Mouse (Mus musculus) c-Kit-negative CD71-positive TER-119-positive erythroid progenitor cells, embryonic 14.5 days (primary cell): ENCODE results near the gene Erf.

Experiments
- DNase-seq: peaks from one replicate; pipeline ENCODE4 v3.0.0-alpha.2; 2013; ENCODE audit warnings: low read depth, low spot score

Erf gene

DNA sequence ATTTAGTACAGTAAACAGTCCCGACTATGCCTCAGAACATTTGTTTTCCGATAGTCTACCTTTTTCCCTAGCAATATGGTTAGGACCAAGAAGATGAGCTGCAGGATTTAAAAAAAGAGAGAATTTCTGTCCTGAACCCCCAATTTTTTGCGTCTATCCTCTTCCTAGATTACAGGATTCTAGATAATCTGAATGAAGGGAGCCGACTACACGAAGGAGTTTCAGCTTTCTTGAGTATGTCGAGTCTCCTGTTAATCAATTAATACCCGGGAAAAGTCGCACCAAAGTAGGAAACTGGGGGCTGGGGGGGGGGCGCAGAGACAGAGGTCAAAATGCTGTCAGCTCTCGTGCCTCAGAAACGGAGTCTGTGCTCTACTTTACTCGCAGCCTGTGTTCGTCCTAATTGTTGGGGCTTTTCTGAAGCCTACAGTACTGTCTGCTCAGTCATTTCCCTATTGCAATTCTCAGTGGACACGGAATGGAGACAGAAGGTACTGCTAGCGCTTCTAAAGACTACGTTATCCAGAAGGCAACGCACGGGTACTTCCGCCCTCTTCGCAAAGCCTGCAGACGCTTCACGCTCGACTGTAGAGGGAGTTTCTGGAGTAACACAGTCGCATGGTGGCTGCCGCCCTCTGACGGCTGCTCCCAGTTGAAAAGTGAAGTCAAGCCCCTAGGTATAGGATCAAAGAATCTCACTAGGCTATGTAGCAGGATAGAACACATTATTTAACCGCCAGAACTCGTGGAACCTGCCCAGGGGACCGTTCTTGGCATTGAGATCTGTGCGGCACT, 11.5 kb downstream of the Erf start:
- no peak for DNase-seq

DNA sequence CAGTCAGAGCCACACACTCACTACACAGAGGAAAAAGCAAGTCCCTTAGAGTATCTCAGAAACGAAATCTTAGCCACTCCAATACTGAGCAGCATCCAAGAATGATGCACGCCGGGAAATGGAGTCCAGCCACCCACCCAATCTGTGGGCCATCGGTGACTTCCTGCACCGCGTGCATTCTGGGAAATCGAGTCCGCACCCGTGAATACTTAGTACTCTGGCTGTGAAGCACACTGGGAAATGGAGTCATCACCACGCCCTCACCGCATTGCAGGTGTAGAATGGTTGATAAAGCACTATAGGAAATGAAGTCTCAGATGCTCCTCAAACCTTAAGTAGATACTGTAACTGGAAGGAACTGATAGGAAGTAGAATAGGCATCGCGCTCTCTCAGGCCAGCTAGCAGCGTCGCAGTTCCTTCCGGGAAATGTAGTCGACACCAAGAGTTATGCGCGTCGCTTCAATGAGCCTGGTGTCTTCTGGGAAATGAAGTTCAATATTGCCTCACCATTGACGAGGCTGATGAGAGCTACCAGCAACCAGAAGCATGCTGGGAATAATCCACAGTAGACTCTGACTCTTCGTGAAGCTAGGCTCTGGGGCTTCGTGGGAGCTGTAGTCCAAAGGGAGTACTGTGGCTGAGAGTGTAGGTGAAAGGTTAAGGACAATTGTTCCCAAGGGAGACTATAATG, 12.4 kb downstream of the Erf start:
- DNase-seq: peak; percentile 95

DNA sequence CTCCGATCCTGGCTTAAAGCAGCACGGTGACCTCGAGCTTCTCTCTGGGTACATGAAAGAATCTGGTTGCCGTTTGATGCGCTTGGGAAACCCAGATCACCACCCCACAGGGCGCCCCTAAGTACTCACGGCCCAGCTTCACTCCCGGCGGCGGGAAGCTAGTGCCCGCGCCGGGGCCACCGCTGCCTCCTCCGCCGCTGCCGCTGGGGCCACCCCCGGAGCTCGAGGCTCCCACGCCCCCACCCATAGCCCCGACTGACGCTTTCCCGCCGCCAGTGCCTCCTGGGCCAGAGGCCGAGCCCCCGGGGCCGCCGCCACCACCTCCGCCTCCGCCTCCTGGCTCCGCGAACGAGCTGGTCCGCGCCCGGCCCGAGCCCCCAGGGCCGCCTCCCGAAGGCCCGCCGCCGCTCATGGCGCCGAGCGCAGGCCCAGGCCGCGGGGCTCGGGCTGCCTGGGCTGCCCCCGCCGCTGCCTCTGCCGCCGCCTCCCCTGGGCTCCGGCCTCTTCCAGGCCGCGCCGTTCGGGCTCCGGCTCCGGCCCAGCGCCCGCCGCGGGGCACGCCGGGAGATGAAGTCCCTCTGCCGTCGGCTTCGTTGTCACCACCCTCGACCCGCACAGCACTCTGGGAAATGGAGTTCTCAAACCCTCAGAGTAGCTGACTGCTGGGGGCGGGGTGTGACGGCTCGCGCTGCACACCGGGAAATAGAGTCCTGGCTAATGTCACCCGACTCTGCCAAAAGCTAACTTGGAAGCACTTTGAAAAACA, 13.1 kb downstream of the Erf start, which contains the start of gene Gsk3a:
Gene Gsk3a, minus strand, starts transcription at position 603 of the 766 bp plus-strand sequence.
- DNase-seq: peak; percentile 97

DNA sequence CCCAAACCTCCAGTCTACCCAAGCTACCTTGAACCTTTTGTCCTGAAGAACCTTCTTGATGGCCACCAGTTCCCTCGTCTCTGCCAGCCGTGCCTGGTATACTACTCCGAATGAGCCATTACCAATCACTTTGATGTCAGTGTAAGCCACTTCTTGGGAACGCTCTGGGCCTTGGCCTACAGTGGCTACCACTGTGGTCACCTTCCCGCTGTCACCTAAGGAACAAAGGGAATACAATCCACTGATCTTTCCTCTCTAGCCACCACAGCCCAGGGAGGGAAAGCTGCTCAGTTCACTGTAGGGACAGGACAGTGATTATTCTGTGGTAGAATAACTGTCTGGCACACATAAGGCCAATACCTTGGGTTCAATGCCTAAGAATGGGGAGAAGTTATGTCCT, 15.0 kb downstream of the Erf start:
- DNase-seq: no peak

DNA sequence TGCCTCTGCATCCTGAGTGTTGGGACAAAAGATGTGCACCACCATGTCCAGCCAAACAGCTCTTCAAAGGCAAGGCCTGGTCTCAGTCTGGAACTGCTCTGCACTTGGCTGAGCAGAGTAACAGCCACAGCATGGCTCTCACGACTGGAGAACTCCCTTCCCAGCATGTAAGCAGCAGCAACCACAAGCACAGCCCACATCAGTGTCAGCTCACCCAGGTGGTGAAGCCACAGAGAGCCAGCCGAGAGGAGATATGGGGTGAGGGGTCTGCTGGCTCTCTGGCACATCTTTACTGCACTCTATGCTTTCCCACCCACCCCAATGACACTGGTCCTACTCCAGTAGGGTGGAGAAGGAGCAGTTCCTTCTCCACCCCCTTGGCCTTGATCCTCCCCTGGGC, 17.5 kb downstream of the Erf start:
- DNase-seq: no peak

DNA sequence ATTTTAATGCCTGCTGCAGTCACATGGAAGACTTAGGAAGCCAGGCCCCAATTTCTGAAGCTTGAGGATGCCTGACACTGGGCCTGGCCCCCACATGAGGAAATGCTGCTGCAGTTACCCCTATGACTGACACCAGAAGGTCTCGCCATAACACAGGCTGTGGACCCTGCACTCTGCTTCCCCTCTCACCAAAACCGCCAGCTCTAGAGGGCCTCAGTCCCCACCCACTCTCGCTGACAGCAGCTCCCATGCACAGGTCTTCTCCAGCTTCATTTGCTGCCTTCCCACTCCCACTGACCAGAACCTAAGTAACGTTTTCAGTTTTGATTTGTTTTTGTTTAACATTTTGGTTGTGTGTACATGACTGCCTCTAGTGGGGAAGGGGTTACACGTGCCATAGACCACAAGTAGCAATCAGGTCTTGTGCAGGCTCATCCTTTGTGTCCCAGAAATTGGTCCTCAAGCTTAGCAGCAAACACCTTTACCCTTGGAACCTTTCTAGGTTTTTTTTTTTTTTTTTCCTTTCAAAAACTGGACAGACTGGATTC, 18.4 kb downstream of the Erf start:
- no peak for DNase-seq

DNA sequence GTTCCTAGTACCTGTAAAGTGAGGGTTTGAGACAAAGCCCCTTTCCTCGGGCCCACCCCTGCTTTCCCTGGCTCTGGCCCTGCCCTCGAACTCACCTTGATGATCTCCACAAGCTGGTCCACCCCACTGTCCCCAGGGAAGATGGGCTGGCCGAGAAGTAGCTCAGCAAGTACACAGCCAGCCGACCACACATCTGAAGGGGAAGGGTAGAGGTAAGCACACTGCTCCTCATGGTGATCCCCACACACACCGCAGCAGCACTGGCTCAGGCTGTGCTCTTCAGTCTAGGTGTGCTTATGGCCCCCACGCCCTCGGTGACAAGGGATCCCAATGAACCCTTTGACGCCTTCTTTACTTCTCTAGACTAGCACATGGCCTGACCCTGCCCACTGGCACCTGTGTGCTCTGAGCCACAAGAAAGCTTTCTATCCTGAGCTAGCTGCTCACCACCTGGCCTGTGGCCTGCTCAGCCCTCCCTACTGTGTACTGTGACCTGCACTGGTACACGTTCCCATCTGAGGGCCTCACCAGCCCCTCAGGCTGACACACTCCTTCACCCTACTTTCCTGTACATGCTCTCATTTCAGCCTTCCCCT, 19.8 kb downstream of the Erf start:
- DNase-seq: no peak

DNA sequence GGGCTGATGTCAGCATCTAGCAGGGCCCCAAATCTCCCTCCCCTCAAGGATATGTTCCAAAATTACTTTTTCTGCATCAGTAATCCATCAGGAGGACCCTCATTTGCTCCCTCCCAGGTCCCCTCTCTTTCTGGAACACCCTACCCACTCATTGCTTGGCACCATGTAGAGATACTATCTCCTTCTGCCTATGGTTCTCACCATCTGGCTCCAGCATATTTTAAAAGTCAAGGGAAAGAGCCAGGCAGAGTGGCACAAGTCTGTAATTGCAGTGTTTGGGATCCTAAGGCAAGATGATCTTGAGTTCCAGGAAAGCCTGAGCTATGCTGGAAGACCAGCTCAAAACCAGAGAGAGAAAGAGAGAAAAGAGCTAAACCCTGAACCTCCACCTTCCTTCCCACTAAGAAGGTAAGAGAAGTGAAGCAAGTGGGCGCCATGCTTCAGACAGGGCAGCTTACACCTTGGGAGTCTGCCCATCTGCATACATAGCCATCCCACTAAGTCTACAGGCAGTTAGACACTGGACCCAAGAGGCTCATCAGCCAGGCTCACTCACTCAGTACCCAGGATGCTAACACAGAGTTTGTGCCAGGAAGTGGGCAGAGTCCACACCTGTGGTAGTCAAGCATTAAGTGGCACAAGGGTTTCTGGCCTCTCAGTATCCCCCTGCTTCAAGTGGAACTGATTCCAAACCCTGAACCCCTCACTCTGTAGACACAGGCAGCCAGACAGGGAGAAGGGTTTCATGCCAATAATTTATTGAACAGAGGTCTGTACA, 22.8 kb downstream of the Erf start:
- DNase-seq: no peak

DNA sequence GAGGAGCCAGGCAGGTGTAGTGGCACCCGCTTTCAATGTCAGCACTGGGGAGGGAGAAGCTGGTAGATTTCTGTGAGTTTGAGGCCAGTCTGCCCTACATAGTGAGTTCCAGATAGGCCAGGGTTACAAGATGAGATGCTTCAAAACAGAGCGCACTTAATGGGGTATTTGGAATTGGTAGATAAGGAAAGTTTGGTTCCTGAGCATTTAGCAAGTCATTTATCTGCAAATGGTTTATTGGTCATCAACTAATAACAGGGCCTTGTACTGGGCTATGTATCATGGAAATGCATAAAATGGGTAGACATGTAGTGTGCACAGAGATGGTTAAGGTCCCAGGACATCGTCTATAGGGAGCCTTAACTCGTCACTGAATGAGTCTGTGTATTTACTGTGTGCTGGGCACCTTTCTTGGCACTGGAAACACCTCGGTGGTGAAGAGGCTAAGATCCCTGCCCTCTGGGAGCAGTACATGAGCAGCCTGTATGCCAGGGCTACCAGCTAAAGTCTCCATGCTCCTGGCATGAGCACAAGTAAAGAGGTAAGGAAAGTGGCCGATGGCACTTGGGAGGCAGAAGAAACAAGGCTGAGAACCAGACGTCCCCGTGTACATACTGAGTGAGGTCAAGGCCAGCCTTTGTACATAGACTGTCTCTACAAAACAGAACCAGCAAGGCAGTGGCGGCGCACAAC, 28.1 kb downstream of the Erf start:
- DNase-seq: no peak

DNA sequence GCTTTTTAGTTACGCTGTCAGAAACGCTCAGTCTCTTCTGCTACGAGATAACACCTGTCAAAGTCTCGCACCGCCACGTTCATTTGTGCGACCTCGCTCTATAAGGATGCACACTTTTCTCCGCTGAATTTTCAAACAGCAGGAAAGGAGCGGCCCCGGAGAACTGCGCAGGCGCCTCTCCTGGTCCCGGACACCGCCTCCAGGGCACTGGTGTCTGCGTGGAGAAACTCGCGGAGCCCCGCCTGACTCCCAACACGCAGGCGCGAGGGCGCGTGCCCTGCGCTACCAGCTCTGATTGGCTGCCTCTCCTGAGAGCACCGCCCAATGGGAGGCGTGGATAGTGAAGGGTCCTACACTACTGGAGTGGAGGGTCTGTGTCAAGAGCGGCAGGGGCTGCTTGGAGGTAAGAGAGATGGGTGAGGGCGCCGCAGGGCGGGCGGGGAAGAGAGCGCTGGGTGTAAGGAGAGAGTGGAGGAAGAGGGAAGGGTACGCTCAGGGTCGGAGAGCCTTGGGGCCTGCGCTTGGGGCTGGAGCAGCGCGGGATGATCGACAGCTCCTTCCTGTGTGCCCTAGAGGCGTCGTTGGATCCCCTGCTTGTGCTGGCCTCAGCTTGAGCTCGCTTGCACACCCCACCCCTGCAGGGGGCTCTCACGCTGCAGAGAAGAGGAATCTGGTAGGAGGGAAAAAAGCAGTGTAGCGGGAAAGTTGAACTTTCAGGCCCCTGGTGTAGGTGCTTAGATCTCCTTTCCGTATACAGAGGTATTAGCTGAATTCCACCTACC, 29.3 kb downstream of the Erf start, which contains the start of gene Zfp526:
Gene Zfp526, plus strand, starts transcription at position 324 of the 782 bp plus-strand sequence.
- peak; percentile 93 for DNase-seq

DNA sequence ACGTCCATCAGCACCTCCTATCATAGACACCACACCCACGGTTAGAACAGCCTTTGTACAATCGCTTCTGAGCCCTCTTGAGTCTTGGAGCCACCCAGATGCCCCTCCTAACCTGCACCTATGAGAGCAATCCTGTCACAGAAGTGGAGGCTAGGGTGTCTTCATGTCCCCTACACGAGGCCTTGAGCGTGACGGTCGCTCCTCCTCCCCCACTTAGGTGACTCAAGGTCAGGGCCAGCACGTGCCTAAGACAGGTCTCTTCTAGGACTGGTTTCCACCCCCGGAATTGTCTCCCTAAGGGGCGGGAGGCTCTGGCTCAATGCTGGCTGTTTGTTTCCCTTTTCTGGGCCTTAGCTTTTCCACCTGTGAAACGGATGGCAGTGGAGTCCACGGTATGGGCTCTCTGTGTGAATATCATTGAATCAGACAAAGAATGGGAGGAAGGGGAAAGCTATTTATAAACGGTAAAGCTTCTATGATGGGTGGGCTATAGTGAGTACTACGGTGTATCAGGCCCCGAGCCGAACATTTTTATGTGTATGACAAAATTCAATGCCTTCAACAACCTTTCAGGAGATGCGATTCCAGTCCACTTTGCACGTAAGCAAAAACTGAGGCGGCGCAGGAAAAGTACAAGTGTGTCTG, 30.0 kb downstream of the Erf start, which contains the start of gene Dedd2:
Gene Dedd2, minus strand, starts transcription at position 159 of the 645 bp plus-strand sequence.
- DNase-seq: no peak

DNA sequence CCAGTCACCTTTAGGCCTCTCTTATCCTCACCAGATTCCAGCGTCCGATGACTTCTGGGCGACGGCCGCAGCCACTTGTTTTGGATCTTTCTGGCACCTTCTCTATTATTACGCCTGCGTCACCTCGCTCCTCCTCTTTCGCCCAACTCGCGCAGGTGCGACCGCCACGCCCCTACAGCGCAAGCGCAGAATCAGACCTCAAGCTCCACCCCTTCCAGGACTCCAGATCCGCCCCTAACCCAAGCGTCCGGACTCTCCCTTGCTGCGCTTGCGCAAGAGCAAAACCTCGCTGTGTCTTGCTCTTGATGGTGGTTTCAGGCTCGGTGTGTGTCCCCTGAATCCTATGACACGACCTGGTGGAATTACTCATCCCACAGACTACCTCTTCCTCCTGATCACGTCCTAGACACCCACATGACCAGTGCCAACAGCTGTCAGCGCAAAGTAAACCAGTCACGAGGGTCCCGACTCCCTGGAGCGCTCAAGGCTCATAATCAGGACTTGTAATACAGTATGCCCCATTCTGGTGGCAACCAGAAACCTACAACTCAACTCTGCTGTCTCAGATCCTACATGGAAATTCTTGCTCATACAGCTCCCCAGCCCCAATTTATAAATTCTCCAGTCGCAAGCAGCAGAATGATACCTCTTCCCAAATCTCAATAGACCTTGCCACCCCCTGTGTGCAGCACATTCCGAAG, 30.7 kb downstream of the Erf start:
- DNase-seq: peak; percentile 97

DNA sequence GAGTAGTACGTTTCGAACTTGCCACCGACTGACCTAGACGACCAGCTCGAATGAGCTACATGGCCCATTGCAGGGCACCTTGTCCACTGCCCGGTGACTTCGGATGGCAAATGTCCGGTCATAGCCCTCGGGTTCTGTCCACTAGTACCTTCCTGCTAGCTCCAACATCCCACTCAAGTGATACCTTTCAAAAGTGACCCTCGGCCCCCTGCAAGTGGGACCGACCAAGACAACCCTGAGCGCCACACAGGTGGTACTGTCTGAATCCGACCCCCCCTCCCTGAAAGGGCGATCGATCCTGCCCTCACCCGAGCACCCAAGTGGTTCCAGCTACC, 31.2 kb downstream of the Erf start:
- DNase-seq: no peak

DNA sequence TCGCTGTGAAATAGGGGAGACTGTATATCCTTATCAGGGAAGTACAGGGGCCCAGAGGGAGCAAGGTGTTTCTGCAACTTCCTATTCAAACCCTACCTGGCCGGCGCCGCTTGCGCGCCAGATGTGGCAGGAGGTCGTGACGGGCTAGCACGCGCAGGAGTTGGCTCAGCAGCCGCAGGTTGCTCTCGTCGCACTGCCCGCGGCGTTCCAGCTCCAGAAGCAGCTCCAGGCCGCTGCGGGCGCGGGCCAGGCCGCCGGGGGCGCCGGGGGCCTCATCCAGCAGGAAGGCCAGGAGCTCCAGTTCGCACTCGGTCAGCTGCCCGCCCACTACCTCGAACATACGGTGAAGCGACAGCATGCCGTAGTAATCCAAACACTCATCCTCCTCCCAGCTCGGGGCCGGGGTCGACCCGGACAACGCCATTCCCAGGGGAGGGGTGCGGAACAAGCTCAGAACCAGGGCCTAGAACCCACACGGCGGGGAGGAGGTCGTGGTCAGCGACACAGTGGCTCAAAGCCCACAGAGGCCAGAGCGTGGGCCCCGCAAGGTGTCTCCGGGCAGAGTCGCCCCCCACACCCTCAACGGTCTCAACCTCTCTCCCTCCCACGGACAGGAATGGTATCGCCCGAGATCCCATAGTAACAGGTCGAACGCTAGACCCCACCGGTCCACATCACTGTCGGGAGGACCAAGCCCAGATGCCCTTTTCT, 31.7 kb downstream of the Erf start:
- no peak for DNase-seq

DNA sequence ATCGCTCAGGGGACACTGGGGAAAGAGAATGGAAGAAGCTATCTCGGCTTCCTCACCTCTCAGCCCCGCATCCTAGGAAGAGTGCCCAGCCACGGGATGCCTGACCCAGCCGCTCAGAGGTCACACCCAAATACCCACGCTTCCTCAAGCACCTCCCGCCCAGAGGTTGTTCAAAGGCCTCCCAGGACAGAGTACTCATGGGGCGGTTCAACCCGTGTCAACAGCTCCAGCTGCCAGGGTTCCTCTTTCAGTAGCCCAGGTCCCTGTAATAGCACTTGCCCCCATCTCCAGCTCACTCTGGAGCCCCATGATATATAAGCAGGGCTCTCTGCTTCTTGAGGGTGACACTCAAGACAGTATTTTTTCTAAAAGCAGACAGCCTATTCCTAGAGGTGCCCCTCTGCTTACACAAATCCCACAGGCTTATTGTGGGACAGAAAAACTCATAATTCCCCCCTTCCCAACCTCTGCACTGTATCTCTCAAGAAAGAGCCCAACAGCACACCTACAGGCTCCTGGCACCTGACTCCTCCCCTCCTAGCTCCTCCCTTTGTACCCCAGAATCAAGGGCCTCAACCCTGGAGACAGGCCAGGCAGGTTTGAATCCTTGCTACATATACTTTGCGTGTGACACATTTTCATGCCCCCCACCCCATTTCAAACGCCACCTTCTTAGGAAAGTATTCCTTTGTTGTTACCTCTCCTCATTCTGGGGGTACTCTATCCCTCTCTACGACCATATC, 32.7 kb downstream of the Erf start:
- no peak for DNase-seq

DNA sequence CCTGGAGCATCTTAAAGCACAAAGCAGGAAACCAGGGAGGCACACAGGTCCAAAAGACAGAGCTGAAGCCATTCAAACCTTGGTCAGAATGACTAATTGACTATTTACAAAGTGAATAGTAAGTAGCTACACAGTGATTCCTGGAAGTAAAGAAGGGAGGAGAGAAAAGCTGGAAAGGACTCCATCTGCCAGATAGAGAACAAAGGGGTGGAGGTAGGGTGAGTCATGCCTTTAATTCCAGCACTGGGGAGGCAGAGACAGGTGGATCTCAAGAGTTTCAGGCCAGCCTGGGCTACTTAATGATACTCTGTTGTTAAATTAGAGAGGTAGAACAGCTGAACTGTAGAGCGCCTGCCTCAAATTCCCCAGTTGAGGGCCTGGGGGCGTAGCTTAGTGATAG, 36.4 kb downstream of the Erf start:
- DNase-seq: no peak

DNA sequence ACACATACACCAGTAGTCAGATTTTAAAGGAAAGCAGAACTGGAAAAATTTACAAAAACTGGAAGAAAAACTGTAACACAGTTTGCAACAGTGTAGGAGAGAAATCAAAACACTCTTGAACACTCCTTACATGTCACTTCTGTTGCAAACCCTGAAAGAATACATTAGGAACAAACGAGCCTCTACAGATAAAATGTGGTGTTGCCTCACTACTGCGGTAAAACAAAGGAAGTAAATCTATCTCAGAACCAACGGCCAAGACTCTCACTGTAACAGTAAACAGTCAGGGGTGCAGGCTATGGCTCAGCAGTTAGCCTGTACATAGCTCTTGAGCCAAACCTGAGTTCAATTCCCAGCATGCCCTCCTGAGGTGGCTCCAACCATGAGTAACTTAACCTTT, 37.5 kb downstream of the Erf start:
- DNase-seq: no peak
